In the genomic region with DNA sequence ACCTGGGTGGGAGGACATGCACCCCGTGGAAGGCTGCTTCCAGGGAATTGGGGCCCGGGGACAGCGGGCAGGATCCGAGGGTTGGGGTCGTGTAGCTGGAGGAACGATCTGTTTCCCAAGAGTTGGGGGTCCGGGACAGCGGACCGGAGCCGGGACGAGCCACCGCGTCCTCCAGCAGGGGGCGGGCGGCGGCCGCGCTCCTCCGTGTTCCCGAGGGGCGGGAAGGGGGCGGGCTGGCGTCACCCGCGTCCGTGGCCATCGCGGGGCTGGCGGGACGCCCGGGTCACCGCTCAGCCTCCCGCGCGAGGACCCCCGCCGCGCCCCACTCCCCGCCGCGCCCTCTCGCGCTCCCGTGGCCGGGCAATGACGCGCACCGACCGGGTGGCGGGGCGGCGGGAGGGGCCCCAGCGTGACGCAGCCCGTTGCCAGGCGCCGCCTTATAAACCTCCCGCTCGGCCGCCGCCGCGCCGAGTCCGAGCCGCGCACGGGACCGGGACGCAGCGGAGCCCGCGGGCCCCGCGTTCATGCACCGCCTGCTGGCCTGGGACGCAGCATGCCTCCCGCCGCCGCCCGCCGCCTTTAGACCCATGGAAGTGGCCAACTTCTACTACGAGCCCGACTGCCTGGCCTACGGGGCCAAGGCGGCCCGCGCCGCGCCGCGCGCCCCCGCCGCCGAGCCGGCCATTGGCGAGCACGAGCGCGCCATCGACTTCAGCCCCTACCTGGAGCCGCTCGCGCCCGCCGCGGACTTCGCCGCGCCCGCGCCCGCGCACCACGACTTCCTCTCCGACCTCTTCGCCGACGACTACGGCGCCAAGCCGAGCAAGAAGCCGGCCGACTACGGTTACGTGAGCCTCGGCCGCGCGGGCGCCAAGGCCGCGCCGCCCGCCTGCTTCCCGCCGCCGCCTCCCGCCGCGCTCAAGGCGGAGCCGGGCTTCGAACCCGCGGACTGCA, we compare ENCODE assay signal across 7 mouse cellular contexts. TPM values are rescaled to one million over a fixed set of nuclear protein-coding genes. Genes with fewer than 3 reads are reported as not detected.
A peak's percentile ranks its signal among the peaks of the same experiment; 100 is the strongest.
DNase-seq lines count a peak whose midpoint lies in the region; ATAC-seq lines count a peak whose summit lies in the region.

A gene (plus strand): TSS at position 418 of the 954 bp plus-strand sequence.

- H3K27me3 ChIP-seq in embryonic facial prominence, embryonic 11.5 days (ENCODE audit: control insufficient read depth, insufficient read depth, low read length), result peaks cover 15% of the 10 kb centered on the region
- H3K27me3 ChIP-seq in limb, embryonic 11.5 days (ENCODE audit: control insufficient read depth, insufficient read depth, low read length), result peaks cover 22% of the 10 kb centered on the region
- peaks cover 90% of the 10 kb centered on the region for H3K27me3 ChIP-seq in midbrain, embryonic 12.5 days

- peak within 1 kb of the TSS; percentile 93 for H3K4me2 ChIP-seq in embryonic facial prominence, embryonic 11.5 days (ENCODE audit: low read depth, low read length)
- H3K4me2 ChIP-seq in limb, embryonic 11.5 days (ENCODE audit: low read depth, severe bottlenecking), result peak within 1 kb of the TSS; percentile 89
- H3K4me2 ChIP-seq in midbrain, embryonic 12.5 days (replicated peaks), result peak within 1 kb of the TSS; percentile 72

- H3K9ac ChIP-seq in embryonic facial prominence, embryonic 11.5 days (replicated peaks; ENCODE audit: low read length), result peak within 1 kb of the TSS; percentile 55
- H3K9ac ChIP-seq in limb, embryonic 11.5 days (ENCODE audit: low read length), result peak within 1 kb of the TSS; percentile 58
- peak within 1 kb of the TSS; percentile 37 for H3K9ac ChIP-seq in midbrain, embryonic 12.5 days (replicated peaks)

- H3K27ac ChIP-seq in embryonic facial prominence, embryonic 11.5 days (replicated peaks; ENCODE audit: low read depth, low read length), result no peak within 1 kb of the TSS
- H3K27ac ChIP-seq in limb, embryonic 11.5 days (replicated peaks; ENCODE audit: low read depth, low read length), result no peak within 1 kb of the TSS
- no peak within 1 kb of the TSS for H3K27ac ChIP-seq in midbrain, embryonic 12.5 days (replicated peaks)

- peak within 1 kb of the TSS; percentile 64 for H3K4me3 ChIP-seq in embryonic facial prominence, embryonic 11.5 days (ENCODE audit: low read depth, low read length)
- H3K4me3 ChIP-seq in limb, embryonic 11.5 days (ENCODE audit: low read depth, low read length), result peak within 1 kb of the TSS; percentile 54
- peak within 1 kb of the TSS; percentile 52 for H3K4me3 ChIP-seq in midbrain, embryonic 12.5 days

- peak; percentile 45 for ATAC-seq in embryonic facial prominence, embryonic 11.5 days (replicated peaks; ENCODE audit: insufficient number of reproducible peaks, low FRiP score, low TSS enrichment, low read depth)
- peak; percentile 40; the same call in 1 of the 2 replicates for ATAC-seq in limb, embryonic 11.5 days (ENCODE audit: insufficient number of reproducible peaks, low FRiP score, low TSS enrichment, low read depth)
- ATAC-seq in midbrain, embryonic 12.5 days (ENCODE audit: low FRiP score, low read depth), result peak; percentile 39

- under 1% methylated on average over 106 of the region's 147 CpGs for WGBS in embryonic facial prominence, embryonic 11.5 days
- WGBS in limb, embryonic 11.5 days, result 0% methylated on average over 106 of the region's 147 CpGs
- under 1% methylated on average over 122 of the region's 147 CpGs for WGBS in midbrain, embryonic 12.5 days

- no peaks in the 10 kb centered on the region; the same call in 1 of the 2 replicates for H3K4me1 ChIP-seq in embryonic facial prominence, embryonic 11.5 days (ENCODE audit: control insufficient read depth, insufficient read depth, low read length)
- H3K4me1 ChIP-seq in limb, embryonic 11.5 days (ENCODE audit: control insufficient read depth, insufficient read depth, low read length), result peaks cover 9% of the 10 kb centered on the region; the same call in 1 of the 2 replicates
- H3K4me1 ChIP-seq in midbrain, embryonic 12.5 days, result peaks cover 17% of the 10 kb centered on the region

- DNase-seq in adrenal gland, postnatal 10 days, result peak; percentile 97
- DNase-seq in embryonic facial prominence, embryonic 11.5 days (ENCODE audit: low spot score), result peak; percentile 69
- peak; percentile 99 for DNase-seq in heart, adult 11 months
- peak; percentile 83 for DNase-seq in kidney, adult 11 months
- DNase-seq in limb, embryonic 11.5 days (ENCODE audit: low spot score), result peak; percentile 75
- DNase-seq in skeletal muscle tissue, adult 2 months (ENCODE audit: low read depth, low spot score), result peak; percentile 82

- no peaks in the 10 kb centered on the region for H3K36me3 ChIP-seq in embryonic facial prominence, embryonic 11.5 days (replicated peaks; ENCODE audit: control insufficient read depth, insufficient read depth, low read depth, low read length)
- H3K36me3 ChIP-seq in limb, embryonic 11.5 days (ENCODE audit: control insufficient read depth, insufficient read depth, low read length), result no peaks in the 10 kb centered on the region
- no peaks in the 10 kb centered on the region for H3K36me3 ChIP-seq in midbrain, embryonic 12.5 days

- no peaks in the 10 kb centered on the region for H3K9me3 ChIP-seq in embryonic facial prominence, embryonic 11.5 days (replicated peaks; ENCODE audit: control insufficient read depth, low read length)
- H3K9me3 ChIP-seq in limb, embryonic 11.5 days (ENCODE audit: control insufficient read depth, low read length), result no peaks in the 10 kb centered on the region
- no peaks in the 10 kb centered on the region for H3K9me3 ChIP-seq in midbrain, embryonic 12.5 days

RNA-seq across cellular contexts. Expression of the gene that starts here (rescaled TPM):
- 100 to 1,000 TPM; 269 to 439 TPM for total RNA-seq in adrenal gland, postnatal 10 days (2021)
- polyA plus RNA-seq in embryonic facial prominence, embryonic 11.5 days (2014; fragmentation: Nextera tagmentation; extraction: Ambion mirVana), result 3.1 and 4.4 TPM in 2 replicates
- 2.6 and 4.1 TPM in 2 replicates for polyA plus RNA-seq in limb, embryonic 11.5 days (2014; fragmentation: Nextera tagmentation; extraction: Ambion mirVana)
- 2.7 and 3.1 TPM in 2 replicates for polyA plus RNA-seq in midbrain, embryonic 12.5 days (2016; fragmentation: Nextera tagmentation; extraction: Ambion mirVana)
